Mouse (Mus musculus) olfactory bulb, adult 2 months (tissue): ENCODE measurements at regions not wholly inside any gene's neighbourhood (a gene's known extent, or its start where the extent isn't known, plus 50 kb on each side); places are given as distances from the start of the nearest gene placed in this dataset.

Experiments used
- H3K27ac ChIP-seq: fragments of 200-500 bp; 2 replicates; pipeline ENCODE4 v1.5.1; 2012; ENCODE audit warnings: low read depth, low read length; ENCODE audit not compliant: insufficient read depth
- H3K4me1 ChIP-seq: fragments of 200-500 bp; 2 replicates; pipeline ENCODE4 v1.6.1; 2012; ENCODE audit warnings: low read length; ENCODE audit not compliant: control insufficient read depth, insufficient read depth
- H3K4me3 ChIP-seq: fragments of 200-500 bp; 2 replicates; pipeline ENCODE4 v1.5.1; 2012; ENCODE audit warnings: mild to moderate bottlenecking, low read depth, low read length, moderate library complexity; ENCODE audit not compliant: insufficient read depth
- CTCF ChIP-seq: fragments of 200-500 bp; IDR thresholded peaks from 2 replicates; pipeline ENCODE4 v1.5.1; 2012; ENCODE audit warnings: low read depth, mild to moderate bottlenecking, low read length, moderate library complexity; ENCODE audit not compliant: insufficient read depth
- POLR2A ChIP-seq: fragments of 200-500 bp; IDR thresholded peaks from 2 replicates; pipeline ENCODE4 v1.6.1; 2012; ENCODE audit warnings: mild to moderate bottlenecking, low read depth, low read length, moderate library complexity; ENCODE audit not compliant: insufficient read depth
- WGBS: fragments of 180-500 bp; shearing (Covaris S2); methylation state at CpG from one replicate; pipeline ENCODE4 v1.1.7; 2018; 5-methylcytosine and 5-hydroxymethylcytosine counted together

DNA sequence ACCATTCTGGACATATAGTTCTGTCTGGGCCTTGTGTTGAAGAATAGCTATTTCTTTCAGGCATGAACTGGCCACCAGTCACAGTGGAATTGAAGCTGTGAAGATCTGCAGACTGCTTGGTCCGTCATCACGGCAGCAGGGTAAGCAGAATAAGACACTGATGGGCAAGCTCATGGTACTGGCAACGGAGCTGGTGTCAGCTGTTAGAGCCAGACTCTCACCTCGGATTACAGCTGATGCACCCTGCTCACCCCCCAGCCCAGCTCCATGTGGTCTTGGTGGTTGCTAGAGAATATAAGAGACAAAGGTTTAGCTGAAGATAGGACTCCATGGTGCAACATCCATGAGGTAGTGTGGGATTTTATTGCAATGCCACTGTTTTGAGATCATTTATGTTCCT, 336.9 kb downstream of the Etnk1 start:
- TF ChIP-seq CTCF (no peak), POLR2A (no peak)
- Histone ChIP-seq H3K27ac (no peak overlapping the region), H3K4me1 (no peaks in the 10 kb centered on the region), H3K4me3 (no peak overlapping the region)
- 92% methylated on average over 4 of the region's 4 CpGs for WGBS

DNA sequence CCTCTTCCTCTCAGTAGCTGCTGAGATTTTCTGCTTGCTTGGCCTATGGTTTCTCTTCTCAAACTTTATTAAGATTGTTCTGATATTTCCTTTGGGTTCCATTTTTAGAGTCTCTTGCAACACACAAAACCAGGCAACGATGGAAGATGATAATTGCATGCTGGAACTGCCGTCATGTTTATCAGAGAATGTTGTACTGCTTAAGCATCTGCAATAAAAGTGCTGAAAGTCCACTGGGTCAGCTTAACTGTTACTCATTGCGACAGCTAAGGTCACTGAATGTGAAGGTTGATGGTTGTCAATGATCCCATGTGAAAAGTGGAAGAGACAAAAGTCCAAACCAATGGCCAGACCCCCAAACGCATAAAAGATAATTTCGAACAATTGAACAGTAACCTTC, 346.4 kb downstream of the Etnk1 start:
- TF ChIP-seq CTCF (no peak), POLR2A (no peak)
- H3K4me1 ChIP-seq, result no peaks in the 10 kb centered on the region
- H3K4me3 ChIP-seq, result no peak overlapping the region
- H3K27ac ChIP-seq, result no peak overlapping the region
- 88% methylated on average over 5 of the region's 5 CpGs for WGBS

DNA sequence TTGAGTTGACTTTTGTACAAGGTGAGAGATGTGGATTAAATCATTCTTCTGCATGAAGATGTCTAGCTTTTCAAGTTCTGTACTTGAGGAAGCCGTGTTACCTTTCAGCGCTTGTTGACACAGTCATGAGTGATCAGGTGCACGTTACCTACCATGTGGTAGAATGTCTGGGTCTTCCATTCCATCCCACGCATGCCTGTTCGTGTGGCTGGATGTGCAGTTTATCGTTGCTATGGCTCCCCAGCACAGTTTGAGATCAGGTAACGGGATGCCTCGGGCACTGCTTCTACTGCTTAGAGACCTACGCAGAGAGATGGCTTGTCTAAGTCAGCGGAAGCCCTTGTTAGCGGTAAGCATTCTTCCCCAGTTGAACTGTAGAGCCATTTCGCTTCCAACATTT, 348.1 kb downstream of the Etnk1 start:
- H3K27ac ChIP-seq, result no peak overlapping the region
- WGBS, result 93% methylated on average over 12 of the region's 12 CpGs
- no peaks in the 10 kb centered on the region for H3K4me1 ChIP-seq
- H3K4me3 ChIP-seq, result no peak overlapping the region
- TF ChIP-seq POLR2A (no peak), CTCF (no peak)

DNA sequence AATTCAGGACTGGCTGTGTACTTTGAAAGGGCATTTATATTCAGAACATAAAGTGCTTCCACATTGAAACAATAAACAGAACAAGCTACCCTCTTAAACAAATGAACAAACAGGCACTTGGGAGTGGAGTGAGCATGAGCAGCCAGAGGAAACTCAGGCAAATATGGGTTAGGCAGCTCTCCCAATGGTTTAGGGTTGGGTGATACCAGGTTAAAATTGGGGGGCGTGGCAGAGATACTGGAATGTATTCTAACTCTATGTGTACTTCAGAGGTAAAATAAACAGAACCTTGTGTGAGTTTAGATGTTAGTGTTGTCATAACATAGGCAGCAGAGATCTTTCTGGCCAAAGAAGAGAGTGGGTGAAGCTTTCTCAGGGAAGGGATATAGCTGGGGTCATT, 349.7 kb downstream of the Etnk1 start:
- WGBS, result 96% methylated on average over 1 of the region's 1 CpGs

DNA sequence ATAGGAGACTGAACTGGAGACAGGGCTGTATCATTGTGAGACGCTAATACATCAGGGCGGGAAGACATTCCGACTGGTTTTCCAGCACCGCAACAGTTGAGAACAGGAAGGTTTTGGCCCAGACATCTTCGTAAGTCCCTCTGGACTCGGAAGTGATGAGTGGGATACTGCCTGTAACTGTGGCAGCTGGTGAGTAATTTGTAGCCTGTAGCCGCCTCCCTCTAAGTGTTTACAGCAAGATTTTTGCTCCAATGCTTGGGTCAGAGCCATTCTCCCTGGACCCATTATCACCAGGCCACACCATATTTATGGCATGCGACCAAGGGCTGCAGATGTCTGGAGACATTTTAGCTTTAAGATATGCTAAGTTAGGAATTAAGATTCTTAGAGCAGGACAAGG, 351.5 kb downstream of the Etnk1 start:
- 95% methylated on average over 8 of the region's 8 CpGs for WGBS
- Histone ChIP-seq H3K4me3 (no peak overlapping the region), H3K27ac (no peak overlapping the region), H3K4me1 (no peaks in the 10 kb centered on the region)
- TF ChIP-seq CTCF (no peak), POLR2A (no peak)

More for the DNA sequence above, 349.7 kb downstream of the Etnk1 start:
- Histone ChIP-seq H3K27ac (no peak overlapping the region), H3K4me1 (no peaks in the 10 kb centered on the region), H3K4me3 (no peak overlapping the region)
- TF ChIP-seq CTCF, result no peak
- no peak for TF ChIP-seq POLR2A

DNA sequence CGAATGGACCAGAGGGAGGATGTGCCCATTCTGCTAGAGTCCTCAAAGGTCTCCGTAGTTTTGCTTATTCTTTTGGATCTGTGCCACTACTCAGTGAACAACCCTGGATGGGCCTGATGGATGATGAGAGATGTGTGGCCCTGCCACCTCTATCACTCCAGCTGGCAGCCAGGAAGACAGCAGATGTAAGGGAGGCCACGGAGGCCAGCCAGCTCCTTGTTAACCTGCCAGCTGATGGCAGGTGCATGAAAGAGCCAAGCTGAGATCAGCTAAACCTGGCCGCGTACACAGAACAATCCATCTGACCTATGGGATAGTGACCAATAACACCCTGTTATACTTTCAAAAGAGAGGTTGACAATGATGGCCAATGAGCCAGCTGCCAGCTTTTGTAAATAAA, 352.6 kb downstream of the Etnk1 start:
- no peaks in the 10 kb centered on the region for H3K4me1 ChIP-seq
- no peak overlapping the region for H3K4me3 ChIP-seq
- no peak overlapping the region for H3K27ac ChIP-seq
- 85% methylated on average over 5 of the region's 5 CpGs for WGBS
- TF ChIP-seq CTCF, result no peak

DNA sequence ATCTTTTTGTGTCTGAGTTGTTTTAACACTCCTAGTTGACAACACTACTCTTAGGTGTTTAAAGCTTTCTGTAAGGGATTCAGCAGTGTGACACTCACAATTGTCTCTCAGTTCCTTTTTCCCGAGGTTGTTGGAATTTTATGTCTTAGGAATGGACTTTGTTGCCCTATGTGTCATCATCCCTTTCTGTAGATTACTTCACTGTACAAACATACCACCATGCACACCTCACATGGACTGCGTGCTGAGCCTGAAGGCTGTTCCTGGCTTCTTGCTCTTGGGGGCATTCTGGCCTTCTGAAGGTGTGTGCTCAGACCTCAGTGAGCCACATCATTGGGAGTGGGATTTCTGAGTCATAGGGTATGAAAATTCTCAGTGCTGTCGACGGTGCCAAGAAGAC, 358.1 kb downstream of the Etnk1 start:
- 90% methylated on average over 4 of the region's 4 CpGs for whole genome bisulfite sequencing
- Histone ChIP-seq H3K27ac (no peak overlapping the region), H3K4me3 (no peak overlapping the region), H3K4me1 (no peaks in the 10 kb centered on the region)
- no peak for TF ChIP-seq CTCF
- TF ChIP-seq POLR2A, result no peak

DNA sequence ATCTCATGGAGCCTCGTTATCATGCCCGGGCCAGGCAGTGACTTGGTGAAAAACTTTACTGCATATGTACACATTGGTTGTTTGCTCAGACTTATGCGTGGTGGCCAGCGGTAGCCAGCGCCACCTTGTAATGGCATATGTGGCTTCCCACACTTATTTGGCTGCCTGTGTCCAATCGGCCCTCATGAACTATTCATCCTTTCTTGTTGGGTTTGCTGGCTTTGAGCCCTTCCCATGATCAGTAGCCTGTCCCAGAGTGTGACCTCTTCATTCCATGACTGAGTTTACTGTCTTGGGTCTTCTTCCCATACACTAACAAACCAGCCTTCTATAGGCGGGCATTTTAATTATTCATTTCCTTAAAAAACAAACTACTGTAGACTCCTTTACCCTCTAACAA, 361.9 kb downstream of the Etnk1 start:
- Histone ChIP-seq H3K4me1 (peaks cover 3% of the 10 kb centered on the region; the same call in 1 of the 2 replicates), H3K4me3 (no peak overlapping the region), H3K27ac (no peak overlapping the region)
- WGBS, result 90% methylated on average over 7 of the region's 7 CpGs
- TF ChIP-seq POLR2A (no peak), CTCF (no peak)

DNA sequence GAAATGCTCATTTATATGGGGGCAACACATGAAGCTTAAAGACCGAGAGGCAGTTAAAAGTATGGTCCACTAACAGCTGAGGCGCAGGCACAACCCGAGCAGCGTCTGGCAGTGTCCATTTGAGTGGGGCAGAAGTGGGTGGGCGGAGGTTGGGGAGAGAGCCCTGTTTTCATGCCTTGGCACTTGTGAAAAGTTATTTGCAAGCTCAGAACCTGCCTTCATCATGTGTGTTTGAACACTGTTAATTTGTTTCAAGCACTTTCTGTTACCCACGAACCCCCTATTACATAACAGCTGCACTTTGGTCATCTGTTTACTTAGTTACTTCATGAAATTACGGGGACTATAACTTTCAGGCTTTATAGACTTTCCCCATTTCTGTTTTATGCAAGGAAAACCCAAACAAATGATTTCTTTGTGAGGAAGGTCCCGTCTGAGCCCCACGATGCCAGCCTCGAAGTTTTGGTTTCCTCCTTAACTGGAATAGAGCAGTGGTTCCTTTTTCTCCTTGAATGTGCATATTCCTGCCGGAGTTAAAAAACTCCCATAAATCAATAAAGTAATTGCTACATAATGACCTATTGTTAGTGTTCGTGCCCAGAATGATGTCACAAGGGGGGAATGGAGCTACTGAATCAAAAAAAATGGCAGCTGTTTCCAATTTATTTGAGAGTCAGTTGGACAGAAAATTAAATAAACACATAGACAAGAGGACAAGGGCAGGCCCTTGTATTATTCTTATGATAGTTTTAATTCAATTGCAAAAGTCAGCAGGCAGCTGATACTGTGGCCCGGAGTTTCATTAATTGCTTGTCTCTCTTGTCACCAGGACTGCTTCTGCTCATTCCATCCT, 363.6 kb downstream of the Etnk1 start:
- Histone ChIP-seq H3K4me3 (no peak overlapping the region), H3K27ac (no peak overlapping the region), H3K4me1 (peaks cover 3% of the 10 kb centered on the region; the same call in 1 of the 2 replicates)
- TF ChIP-seq POLR2A, result no peak
- no peak for TF ChIP-seq CTCF
- 51% methylated on average over 13 of the region's 13 CpGs for WGBS
